Mouse (Mus musculus): Measurements from ENCODE around the gene Cyp4b1.

- TF ChIP-seq CTCF (conservative IDR thresholded peaks at IDR 0.05; ENCODE audit: insufficient read depth, insufficient read length, low read depth, low read length) (no peak), POLR2A (IDR thresholded peaks at IDR 0.05; ENCODE audit: low read depth, low read length) (no peak)
Measured at GRCm38 (mm10) chr4:115583036-115583435, 64.5 kb downstream of the Cyp4b1 start.
